Mouse (Mus musculus): Measurements from ENCODE around the gene Gm1043. TPM values are rescaled to one million over a fixed set of nuclear protein-coding genes. Genes with fewer than 3 reads are reported as not detected.
A peak's percentile ranks its signal among the peaks of the same experiment; 100 is the strongest.

Gm1043 gene
- 0.13 TPM in 1 of 2 replicates, not detected in the other for total RNA-seq (2017)

- ATAC-seq (replicated peaks in 1 of 2; ENCODE audit: insufficient read depth in 1 of 2, low FRiP score in 2 of 2, low TSS enrichment in 1 of 2, low read depth in 1 of 2, poor library complexity in 2 of 2, severe bottlenecking in 2 of 2): no peak
Measured at GRCm38 (mm10) chr5:37085241-37085640, at the start of gene Gm1043. TSS of gene Gm1043 (plus strand) at chr5:37085370.

- ATAC-seq (replicated peaks in 1 of 2; ENCODE audit: insufficient read depth in 1 of 2, low FRiP score in 2 of 2, low TSS enrichment in 1 of 2, low read depth in 1 of 2, poor library complexity in 2 of 2, severe bottlenecking in 2 of 2): no peak
Measured at GRCm38 (mm10) chr5:37035896-37036295, 49.3 kb upstream of the Gm1043 start.

DNA sequence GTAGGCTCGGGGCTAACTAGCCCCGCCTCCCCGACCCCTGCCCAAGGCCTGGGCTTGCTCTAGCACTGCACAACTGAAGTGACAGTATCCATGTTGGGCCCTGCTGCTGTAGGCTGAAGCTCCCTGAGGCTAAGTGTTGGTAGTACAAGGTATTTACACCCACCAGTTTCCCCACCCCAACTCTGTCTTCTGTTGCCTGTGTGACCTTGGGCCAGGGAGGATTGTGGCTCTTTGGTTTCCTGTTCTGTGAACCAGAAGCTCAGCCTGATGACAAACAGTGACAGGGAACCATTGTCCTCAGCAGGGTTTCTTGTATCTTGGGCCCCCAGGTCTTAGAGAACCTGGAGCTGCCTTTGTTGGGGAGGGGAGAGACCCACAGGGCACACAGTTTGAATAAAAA, 48.3 kb upstream of the Gm1043 start:
- ATAC-seq (replicated peaks in 1 of 2; ENCODE audit: insufficient read depth in 1 of 2, low FRiP score in 2 of 2, low TSS enrichment in 1 of 2, low read depth in 1 of 2, poor library complexity in 2 of 2, severe bottlenecking in 2 of 2): peak; percentile 44 to 55

- no peak for ATAC-seq (replicated peaks in 1 of 2; ENCODE audit: insufficient read depth in 1 of 2, low FRiP score in 2 of 2, low TSS enrichment in 1 of 2, low read depth in 1 of 2, poor library complexity in 2 of 2, severe bottlenecking in 2 of 2)
Measured at GRCm38 (mm10) chr5:37039908-37040307, 45.3 kb upstream of the Gm1043 start.

GRCm38 (mm10) chr5:37040711-37041110, 44.5 kb upstream of the Gm1043 start:
- ATAC-seq (replicated peaks in 1 of 2; ENCODE audit: insufficient read depth in 1 of 2, low FRiP score in 2 of 2, low TSS enrichment in 1 of 2, low read depth in 1 of 2, poor library complexity in 2 of 2, severe bottlenecking in 2 of 2): peak; percentile 12 to 40

DNA sequence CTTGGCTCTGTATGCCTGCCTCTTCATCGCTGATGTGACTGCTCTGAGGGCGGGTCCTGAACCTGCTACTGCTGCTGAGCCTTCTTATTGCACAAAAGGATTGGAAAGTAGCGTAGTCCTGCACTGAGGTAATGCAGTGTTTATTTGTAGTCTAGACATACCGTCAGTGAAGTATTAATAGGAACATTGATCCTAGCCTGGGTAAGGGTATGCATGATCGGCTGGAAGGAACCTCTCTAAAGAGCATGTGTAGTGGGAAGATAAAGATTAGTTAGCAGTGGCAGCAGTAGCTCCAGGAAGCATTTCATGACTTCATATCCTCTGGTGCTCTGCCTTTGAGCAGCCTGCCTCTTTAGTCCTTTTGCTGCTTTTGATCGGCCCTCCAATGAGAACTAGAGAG, 43.5 kb upstream of the Gm1043 start:
- peak; percentile 15 to 34; a peak in 3 of 4 replicates for ATAC-seq (replicated peaks in 1 of 2; ENCODE audit: insufficient read depth in 1 of 2, low FRiP score in 2 of 2, low TSS enrichment in 1 of 2, low read depth in 1 of 2, poor library complexity in 2 of 2, severe bottlenecking in 2 of 2)

DNA sequence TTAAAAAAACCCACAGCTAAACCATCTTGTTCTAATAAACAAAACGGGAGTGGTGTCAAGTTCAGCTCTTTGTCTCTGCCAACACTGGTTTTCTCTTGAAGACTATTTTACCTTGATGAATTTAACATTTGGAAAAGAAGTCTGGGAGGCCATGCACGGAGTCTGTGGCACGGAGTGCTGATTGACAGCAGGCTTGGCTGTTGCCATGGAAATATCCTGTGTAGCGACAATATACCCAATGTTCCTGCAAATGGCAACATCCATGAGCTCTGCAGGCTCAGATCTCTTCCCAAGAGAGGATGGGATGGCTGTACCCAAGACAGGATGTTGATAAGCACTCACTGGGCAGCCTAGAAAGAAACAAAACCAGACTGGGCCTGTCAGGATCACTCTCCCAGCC, 42.2 kb upstream of the Gm1043 start:
- ATAC-seq (replicated peaks in 1 of 2; ENCODE audit: insufficient read depth in 1 of 2, low FRiP score in 2 of 2, low TSS enrichment in 1 of 2, low read depth in 1 of 2, poor library complexity in 2 of 2, severe bottlenecking in 2 of 2): no peak

- peak; percentile 41 to 44 for ATAC-seq (replicated peaks in 1 of 2; ENCODE audit: insufficient read depth in 1 of 2, low FRiP score in 2 of 2, low TSS enrichment in 1 of 2, low read depth in 1 of 2, poor library complexity in 2 of 2, severe bottlenecking in 2 of 2)
Measured at GRCm38 (mm10) chr5:37044793-37045192, 40.4 kb upstream of the Gm1043 start.

GRCm38 (mm10) chr5:37045582-37045981, 39.6 kb upstream of the Gm1043 start:
- ATAC-seq (replicated peaks in 1 of 2; ENCODE audit: insufficient read depth in 1 of 2, low FRiP score in 2 of 2, low TSS enrichment in 1 of 2, low read depth in 1 of 2, poor library complexity in 2 of 2, severe bottlenecking in 2 of 2): no peak

- 0 out of 4 replicates have a peak, but pooled peaks of 1 of the 2 experiments have one; percentile 11 for ATAC-seq (replicated peaks in 1 of 2; ENCODE audit: insufficient read depth in 1 of 2, low FRiP score in 2 of 2, low TSS enrichment in 1 of 2, low read depth in 1 of 2, poor library complexity in 2 of 2, severe bottlenecking in 2 of 2)
Measured at GRCm38 (mm10) chr5:37046791-37047190, 38.4 kb upstream of the Gm1043 start.

- ATAC-seq (replicated peaks in 1 of 2; ENCODE audit: insufficient read depth in 1 of 2, low FRiP score in 2 of 2, low TSS enrichment in 1 of 2, low read depth in 1 of 2, poor library complexity in 2 of 2, severe bottlenecking in 2 of 2): no peak; a peak in 1 of 4 replicates
Measured at GRCm38 (mm10) chr5:37047206-37047915, 37.8 kb upstream of the Gm1043 start.

DNA sequence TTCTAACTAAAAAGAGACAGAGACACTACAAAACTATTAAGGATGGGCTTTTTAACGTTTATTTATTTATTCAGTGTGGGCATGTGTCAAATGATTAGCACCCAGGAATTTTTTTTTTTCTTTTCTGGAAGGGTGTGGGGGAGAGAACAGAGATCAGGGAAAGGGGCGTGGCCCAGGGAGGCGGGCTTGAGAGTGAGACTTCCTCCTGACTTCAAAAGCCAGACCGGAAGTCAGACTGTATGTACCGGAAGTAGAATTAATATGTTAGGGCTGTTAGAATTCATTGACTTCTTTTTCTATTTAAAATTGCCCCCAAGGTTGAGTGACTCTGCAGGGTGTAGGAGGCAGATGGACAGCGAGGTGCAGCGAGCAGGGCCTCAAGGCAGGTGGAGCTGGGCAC, 37.2 kb upstream of the Gm1043 start:
- ATAC-seq (replicated peaks in 1 of 2; ENCODE audit: insufficient read depth in 1 of 2, low FRiP score in 2 of 2, low TSS enrichment in 1 of 2, low read depth in 1 of 2, poor library complexity in 2 of 2, severe bottlenecking in 2 of 2): no peak

GRCm38 (mm10) chr5:37049111-37049510, 36.1 kb upstream of the Gm1043 start:
- no peak for ATAC-seq (replicated peaks in 1 of 2; ENCODE audit: insufficient read depth in 1 of 2, low FRiP score in 2 of 2, low TSS enrichment in 1 of 2, low read depth in 1 of 2, poor library complexity in 2 of 2, severe bottlenecking in 2 of 2)

GRCm38 (mm10) chr5:37050521-37051373, 34.4 kb upstream of the Gm1043 start:
- ATAC-seq (replicated peaks in 1 of 2; ENCODE audit: insufficient read depth in 1 of 2, low FRiP score in 2 of 2, low TSS enrichment in 1 of 2, low read depth in 1 of 2, poor library complexity in 2 of 2, severe bottlenecking in 2 of 2): peak; percentile 20 to 34

DNA sequence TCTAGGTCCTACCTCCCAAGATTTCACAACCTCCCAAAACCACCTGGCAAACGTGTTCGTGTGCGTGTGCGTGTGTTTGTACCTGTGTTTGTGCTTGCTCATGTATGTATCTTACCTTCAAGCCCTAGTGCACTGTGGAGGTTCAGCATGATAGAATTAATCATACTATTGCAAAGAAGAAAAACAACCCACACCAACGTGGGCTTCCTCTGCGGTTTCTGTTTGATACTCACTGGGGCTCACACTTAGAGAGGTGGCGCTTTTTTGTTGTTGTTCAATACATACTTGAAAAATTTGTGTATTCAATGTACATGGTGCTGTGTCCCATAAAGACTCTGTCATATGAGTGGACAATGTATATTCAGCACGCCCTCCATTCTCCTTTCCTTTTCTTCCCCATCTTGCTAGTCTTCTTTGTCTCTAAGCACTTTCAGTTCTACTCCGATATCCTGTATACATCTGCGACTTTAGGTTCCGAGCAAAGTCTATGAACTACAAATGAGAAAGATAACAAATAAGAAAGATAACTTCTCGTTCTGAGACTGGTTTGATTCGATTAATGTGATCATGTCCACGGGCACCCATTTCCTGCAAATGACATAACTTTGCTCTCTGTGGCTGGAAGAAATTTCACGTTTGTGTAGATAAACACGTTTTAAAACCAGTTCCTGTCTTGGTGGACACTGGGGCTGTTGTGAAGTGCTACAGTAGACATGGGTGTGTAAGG, 33.6 kb upstream of the Gm1043 start:
- ATAC-seq (replicated peaks in 1 of 2; ENCODE audit: insufficient read depth in 1 of 2, low FRiP score in 2 of 2, low TSS enrichment in 1 of 2, low read depth in 1 of 2, poor library complexity in 2 of 2, severe bottlenecking in 2 of 2): peak; percentile 1 to 42; a peak in 2 of 4 replicates

- ATAC-seq (replicated peaks in 1 of 2; ENCODE audit: insufficient read depth in 1 of 2, low FRiP score in 2 of 2, low TSS enrichment in 1 of 2, low read depth in 1 of 2, poor library complexity in 2 of 2, severe bottlenecking in 2 of 2): no peak
Measured at GRCm38 (mm10) chr5:37052846-37053245, 32.3 kb upstream of the Gm1043 start.

- ATAC-seq (replicated peaks in 1 of 2; ENCODE audit: insufficient read depth in 1 of 2, low FRiP score in 2 of 2, low TSS enrichment in 1 of 2, low read depth in 1 of 2, poor library complexity in 2 of 2, severe bottlenecking in 2 of 2): no peak
Measured at GRCm38 (mm10) chr5:37055789-37056188, 29.4 kb upstream of the Gm1043 start.

DNA sequence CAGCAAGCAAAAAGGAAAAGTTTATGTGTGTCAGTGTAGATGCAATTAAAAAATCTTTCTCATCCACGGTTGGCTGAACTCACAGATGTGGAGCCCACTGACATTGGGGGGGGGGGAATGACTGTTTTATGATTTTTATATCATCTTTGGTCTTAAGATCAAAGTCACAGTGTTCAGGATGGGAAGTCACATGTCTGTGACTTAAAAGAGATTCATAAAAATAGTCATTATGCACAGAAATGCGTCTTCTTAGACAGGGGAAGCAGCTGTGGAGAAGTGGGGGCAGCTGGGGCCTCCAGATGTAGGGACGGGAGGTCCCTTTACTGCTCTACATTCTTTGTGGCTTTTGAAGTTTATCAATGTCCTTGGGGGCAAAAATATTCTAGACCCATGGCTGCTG, 28.7 kb upstream of the Gm1043 start:
- ATAC-seq (replicated peaks in 1 of 2; ENCODE audit: insufficient read depth in 1 of 2, low FRiP score in 2 of 2, low TSS enrichment in 1 of 2, low read depth in 1 of 2, poor library complexity in 2 of 2, severe bottlenecking in 2 of 2): no peak

All from hematopoietic stem cell, adult 5-6 weeks (primary cell).